Mouse (Mus musculus) CD4-positive, CD25-positive, alpha-beta regulatory T cell, adult 2 months (primary cell): ENCODE results near the gene Epb41l3.

Experiments
- DNase-seq: peaks from one replicate; pipeline ENCODE4 v3.0.0-alpha.2; 2012; ENCODE audit warnings: low read depth, low spot score

Gene Epb41l3

GRCm38 (mm10) chr17:69237172-69237571 lies 161.7 kb downstream of the Epb41l3 start:
- no peak for DNase-seq

DNA sequence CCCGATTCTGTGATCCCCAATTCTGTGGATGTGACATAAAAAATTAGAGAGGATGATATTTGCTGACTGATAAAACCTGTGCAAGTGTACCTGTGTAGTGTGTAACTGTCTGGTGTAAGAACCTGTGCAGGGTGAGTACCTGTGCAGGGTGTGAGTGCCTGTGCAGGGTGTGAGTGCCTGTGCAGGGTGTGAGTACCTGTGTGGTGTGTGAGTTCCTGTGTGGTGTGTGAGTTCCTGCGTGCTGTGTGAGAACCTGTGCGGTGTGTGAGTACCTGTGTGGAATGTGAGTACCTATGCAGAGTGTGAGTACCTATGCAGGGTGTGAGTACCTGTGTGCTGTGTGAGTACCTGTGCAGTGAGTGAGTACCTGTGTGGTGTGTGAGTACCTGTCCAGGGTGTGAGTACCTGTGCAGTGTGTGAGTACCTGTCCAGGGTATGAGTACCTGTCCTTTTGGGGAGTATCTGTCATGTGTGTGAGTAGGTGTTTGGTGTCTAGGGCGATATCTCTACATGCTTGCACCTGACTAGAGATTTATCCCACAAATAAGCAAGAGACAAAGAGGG lies 163.4 kb downstream of the Epb41l3 start:
- no peak for DNase-seq

GRCm38 (mm10) chr17:69239423-69239822 lies 163.9 kb downstream of the Epb41l3 start:
- DNase-seq: no peak

- DNase-seq: no peak
Observed at GRCm38 (mm10) chr17:69255834-69256233, 180.4 kb downstream of the Epb41l3 start.

DNA sequence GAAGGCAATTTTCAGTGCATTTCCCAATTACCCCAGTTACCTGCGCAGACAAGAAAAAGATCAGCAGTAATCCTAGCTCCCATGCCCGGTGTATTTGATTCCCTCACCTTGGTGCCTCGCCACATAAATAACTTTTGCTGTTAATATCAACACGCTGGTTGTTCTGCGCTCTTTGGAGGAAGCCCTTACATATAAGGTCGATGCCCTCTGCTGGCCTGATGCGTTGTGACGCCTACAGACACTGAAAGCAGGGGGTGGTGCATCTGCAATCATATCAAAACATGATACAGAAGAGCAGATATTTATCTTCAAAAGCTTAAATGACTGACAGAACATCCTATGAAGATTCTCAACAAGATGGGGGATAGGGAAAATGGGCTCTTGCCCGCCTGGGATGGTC lies 181.0 kb downstream of the Epb41l3 start:
- DNase-seq: no peak

DNA sequence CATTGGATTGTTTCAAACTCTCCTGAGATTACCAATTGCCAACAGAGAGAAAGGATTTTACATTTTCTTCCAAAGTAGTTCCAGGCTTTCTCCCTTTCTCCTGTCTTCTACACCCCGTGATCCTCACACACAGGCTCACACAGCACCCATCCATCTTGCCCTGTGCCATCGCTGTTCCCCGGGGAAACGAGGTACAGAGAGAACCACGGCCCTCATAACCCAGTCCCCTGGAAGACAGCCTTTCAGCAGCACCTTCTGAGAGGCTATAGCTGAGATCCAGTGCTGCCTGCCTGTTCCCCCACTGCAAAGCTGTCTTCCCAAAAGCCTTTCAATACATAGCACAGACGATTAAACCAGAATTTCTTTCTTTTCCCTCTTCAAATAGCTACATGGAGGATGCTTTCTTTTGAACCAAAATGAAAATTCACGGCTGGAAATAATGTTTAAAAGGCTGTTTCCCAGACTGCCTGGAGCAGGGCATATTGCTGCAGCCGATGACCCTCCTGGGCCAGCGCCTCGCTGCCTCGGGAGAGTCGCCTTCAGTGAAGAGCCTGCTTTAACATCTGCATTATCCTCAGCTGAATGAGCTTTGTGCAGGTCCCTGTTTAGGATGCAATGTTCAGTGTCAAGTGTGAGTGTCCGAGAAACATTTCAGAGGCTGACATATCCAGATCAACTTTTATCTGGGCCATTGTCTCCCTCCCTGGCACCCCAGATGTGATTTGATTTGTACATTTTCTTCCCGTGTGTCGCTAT lies 188.5 kb downstream of the Epb41l3 start:
- no peak for DNase-seq

GRCm38 (mm10) chr17:69265171-69265570 lies 189.7 kb downstream of the Epb41l3 start:
- DNase-seq: no peak

- no peak for DNase-seq
Observed at GRCm38 (mm10) chr17:69265759-69266463, 190.4 kb downstream of the Epb41l3 start.

DNA sequence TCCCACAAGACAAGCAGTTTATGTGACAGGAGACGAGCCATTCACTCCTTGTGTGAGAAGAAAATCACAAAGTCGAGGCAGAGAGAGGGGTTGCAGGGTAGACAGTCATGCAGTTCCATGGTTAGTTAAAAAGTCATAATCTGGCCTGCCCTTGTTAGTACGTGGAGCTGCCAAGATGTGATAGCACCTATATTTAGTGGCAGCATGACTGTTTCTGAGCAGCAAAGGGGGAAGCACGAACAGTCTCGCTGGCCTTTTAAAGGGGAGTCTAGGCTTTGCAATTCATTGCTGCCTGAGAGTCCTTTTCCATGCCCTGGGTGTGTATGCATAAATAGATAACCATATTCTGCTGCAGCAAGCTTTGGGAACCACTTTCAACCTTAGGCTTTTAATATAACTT lies 191.5 kb downstream of the Epb41l3 start:
- no peak for DNase-seq

GRCm38 (mm10) chr17:69267526-69267925 lies 192.0 kb downstream of the Epb41l3 start:
- DNase-seq: no peak

- no peak for DNase-seq
Observed at GRCm38 (mm10) chr17:69277362-69277761, 201.9 kb downstream of the Epb41l3 start.

DNA sequence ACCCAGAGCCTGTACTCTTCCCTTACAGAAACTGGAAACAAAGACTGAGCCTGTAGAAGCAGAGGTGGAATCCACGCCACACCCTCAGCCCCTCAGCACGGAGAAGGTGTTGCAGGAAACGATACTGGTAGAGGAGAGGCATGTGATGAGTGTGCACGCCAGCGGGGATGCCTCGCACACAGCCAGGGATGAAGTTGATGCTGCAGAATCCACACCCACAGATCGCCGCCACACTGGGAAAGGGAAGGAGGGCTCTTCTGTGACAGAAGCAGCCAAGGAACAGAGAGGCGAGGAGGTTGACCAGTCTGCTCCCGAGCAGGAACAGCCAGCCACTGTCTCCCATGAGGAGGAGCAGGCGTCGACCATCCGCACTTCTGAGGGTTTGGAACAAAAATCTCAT lies 209.0 kb downstream of the Epb41l3 start:
- no peak for DNase-seq

- no peak for DNase-seq
Observed at GRCm38 (mm10) chr17:69288130-69288529, 212.6 kb downstream of the Epb41l3 start.

DNA sequence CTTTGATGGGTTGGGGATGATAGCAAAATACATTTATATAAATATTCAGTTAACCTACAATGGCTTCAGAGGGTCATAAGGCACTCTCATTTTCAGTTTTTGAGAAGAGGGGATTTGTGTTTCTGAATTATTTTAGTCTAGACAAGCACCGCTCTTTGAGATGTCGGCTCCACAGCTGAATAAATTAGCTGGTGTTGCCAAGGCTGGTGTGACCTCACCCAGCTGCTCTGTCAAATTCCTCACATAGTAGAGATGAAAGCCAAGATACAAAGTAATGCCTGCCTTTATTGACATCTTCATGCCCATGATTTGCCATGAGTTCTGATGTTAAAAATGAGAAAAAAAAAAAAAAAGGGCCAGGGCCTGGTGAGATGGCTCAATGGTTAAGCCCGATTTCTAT lies 214.8 kb downstream of the Epb41l3 start:
- no peak for DNase-seq

DNA sequence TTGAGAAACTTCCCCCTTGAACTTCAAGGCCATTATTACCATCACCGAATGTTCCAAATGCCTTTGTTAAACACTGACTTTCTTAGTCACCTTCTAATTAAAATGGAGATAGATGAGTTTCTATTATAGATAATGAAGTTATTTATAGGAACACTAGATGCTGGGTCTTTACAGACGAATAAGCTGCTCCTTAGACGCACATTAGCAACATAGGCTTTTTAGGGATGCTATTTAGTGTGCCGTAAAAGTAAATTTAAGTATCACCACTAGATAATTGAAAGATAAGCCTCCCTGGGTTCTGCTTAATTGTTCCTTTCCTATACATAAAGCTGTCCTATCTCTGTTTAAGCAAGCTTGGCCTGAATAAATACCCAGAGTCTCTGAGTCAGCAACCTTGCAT lies 226.1 kb downstream of the Epb41l3 start:
- DNase-seq: no peak

DNA sequence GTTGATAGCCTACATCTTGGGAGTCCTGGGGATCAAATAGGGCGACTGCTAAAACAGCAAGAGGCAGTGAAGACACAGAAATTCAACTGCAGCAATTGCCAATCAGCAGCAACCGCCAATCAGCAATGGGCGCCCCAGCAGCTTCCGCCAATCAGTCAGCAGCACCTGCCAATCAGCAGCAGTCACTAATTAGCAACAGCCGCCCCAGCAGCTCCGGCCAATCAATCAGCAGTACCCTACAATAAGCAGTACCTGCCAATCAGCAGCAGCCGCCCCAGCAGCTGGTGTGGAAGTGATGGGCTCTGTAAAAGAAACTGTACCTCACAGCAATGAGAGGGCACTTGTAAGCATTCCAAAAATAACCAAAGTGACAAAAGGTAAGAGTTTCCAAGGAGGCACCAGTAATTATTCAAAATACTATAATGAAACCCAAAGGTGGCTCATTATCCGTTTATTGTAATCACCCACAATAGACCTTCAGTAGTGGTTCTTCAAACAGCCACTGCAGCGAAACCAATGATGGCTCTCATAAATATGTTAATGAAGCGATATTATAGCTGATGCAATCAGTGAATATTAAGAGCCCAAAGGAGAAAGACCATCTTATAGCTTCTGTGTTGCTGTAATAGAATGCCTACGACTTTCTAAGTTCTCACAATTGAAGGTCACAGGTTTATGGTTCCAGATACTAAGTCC lies 228.2 kb downstream of the Epb41l3 start:
- DNase-seq: no peak

DNA sequence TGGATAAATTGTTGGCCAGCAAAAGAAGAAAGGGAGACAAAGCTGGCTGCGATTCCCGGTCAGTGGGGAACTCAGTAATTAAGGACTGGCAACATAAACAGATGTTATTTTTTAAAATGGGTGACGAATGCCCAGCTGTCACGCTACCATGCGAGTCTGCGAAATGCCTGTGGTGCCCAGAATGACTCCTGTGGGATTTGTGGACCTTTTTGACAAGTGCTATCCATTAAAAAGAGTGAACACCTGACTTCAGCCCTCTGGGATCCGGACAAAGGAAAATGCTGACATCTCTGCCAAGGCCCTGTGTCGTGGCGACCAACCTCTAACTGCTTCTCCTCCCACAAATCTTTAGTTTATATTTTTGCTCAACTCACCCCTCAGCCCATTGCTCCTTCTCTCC lies 232.2 kb downstream of the Epb41l3 start:
- no peak for DNase-seq

DNA sequence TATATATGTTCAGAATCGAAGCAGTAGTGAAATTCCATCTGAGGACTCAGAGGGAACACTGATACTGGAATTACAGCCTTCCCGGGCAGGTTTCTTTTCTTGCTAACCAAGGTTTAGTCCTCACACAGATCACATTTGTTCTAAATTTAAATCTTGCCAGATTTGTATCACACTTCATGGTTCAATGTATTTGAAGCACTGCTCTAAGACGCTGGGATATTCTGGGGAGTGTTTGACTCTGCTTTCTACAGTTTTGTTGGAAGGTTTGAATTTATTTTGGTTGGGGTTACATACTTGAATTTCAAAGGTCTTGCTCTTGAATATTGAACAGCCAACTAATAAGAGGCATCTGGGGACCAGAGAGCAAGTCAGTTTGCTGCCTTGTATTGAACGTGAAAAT lies 234.4 kb downstream of the Epb41l3 start:
- DNase-seq: no peak

- no peak for DNase-seq
Observed at GRCm38 (mm10) chr17:69320496-69320895, 245.0 kb downstream of the Epb41l3 start.

- no peak for DNase-seq
Observed at GRCm38 (mm10) chr17:69322721-69323120, 247.2 kb downstream of the Epb41l3 start.
